ENCODE assay signal across 9 mouse cellular contexts in the genomic region with DNA sequence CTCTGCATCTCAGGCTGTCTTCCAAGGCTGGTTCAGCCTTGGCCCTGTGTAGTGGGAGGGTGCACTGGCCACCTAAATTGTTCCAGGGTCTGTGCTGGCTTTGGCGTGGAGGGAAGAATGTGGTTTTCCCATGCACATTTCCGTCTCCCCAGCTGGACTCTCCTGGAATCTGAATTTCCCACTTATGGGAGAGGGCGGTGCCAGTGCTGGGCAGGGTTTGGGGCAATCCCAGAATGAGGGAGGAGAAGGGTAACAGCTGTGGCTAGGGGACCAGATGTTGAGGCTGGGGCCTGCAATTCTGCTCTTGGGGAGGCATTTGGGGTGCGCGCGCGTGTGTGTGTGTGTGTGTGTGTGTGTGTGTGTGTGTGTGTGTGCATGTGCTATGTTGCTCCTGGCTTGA. TPM values are rescaled to one million over a fixed set of nuclear protein-coding genes. Genes with fewer than 3 reads are reported as not detected.
DNase-seq lines count a peak whose midpoint lies in the region; ATAC-seq and TF ChIP-seq lines count a peak whose summit lies in the region.
"Had no signal": no experiment of that assay in that cellular context is flagged by ENCODE, and none has a peak within 500 bp of the region (broad histone marks: within the 10 kb centered on the region; RNA-seq: fewer than 3 reads in every experiment).

No protein-coding gene starts in this region.

- WGBS in intestine, embryonic 14.5 days = 48% methylated on average over 7 of the region's 7 CpGs
- WGBS in midbrain, embryonic 12.5 days = 60% methylated on average over 7 of the region's 7 CpGs

- no peaks in the 10 kb centered on the region for H3K36me3 ChIP-seq in intestine, embryonic 14.5 days (ENCODE audit: control insufficient read depth, insufficient read depth, low read length)
- H3K36me3 ChIP-seq in midbrain, embryonic 12.5 days = no peaks in the 10 kb centered on the region

- H3K4me2 ChIP-seq in intestine, embryonic 14.5 days (ENCODE audit: low read length) = peak overlapping the region; percentile 100
- peak overlapping the region; percentile 100 for H3K4me2 ChIP-seq in midbrain, embryonic 12.5 days (replicated peaks)

- H3K4me3 ChIP-seq in embryonic fibroblast, embryonic 13.5 days (ENCODE audit: insufficient read depth, low read length) = peak overlapping the region; percentile 94
- H3K4me3 ChIP-seq in intestine, embryonic 14.5 days (ENCODE audit: low read depth, low read length) = no peak overlapping the region
- H3K4me3 ChIP-seq in midbrain, embryonic 12.5 days = peak overlapping the region; percentile 88

- no peaks in the 10 kb centered on the region for H3K9me3 ChIP-seq in intestine, embryonic 14.5 days (ENCODE audit: control insufficient read depth, low read length)
- no peaks in the 10 kb centered on the region for H3K9me3 ChIP-seq in midbrain, embryonic 12.5 days

- peaks cover 35% of the 10 kb centered on the region for H3K4me1 ChIP-seq in embryonic fibroblast, embryonic 13.5 days (ENCODE audit: control insufficient read depth, insufficient read depth, low read length)
- peaks cover 73% of the 10 kb centered on the region for H3K4me1 ChIP-seq in intestine, embryonic 14.5 days (replicated peaks; ENCODE audit: control insufficient read depth, insufficient read depth, low read length)
- peaks cover 85% of the 10 kb centered on the region for H3K4me1 ChIP-seq in midbrain, embryonic 12.5 days

- peak; percentile 37 for DNase-seq in gastrocnemius, postnatal 10 days
- no peak for DNase-seq in gastrocnemius, adult 18-20 months (ENCODE audit: low spot score)
- no peak for DNase-seq in intestine, embryonic 14.5 days (ENCODE audit: low spot score)
- DNase-seq in cerebellum, adult 18-20 months = no peak
- no peak for DNase-seq in right cerebral cortex, postnatal 4 days
- DNase-seq in cerebellum, adult 9-10 months = no peak

- TF ChIP-seq CTCF in embryonic fibroblast, embryonic 13.5 days (IDR thresholded peaks at IDR 0.05; ENCODE audit: borderline replicate concordance, insufficient read depth, low read length) = no peak

- peak overlapping the region; percentile 94 for H3K27ac ChIP-seq in embryonic fibroblast, embryonic 13.5 days (ENCODE audit: insufficient read depth, low read length)
- H3K27ac ChIP-seq in intestine, embryonic 14.5 days (ENCODE audit: low read depth) = peak overlapping the region; percentile 44; the same call in 1 of the 2 replicates
- H3K27ac ChIP-seq in midbrain, embryonic 12.5 days (replicated peaks) = peak overlapping the region; percentile 97
- H3K27ac ChIP-seq: macrophage had no signal

- H3K27me3 ChIP-seq in intestine, embryonic 14.5 days (replicated peaks; ENCODE audit: control insufficient read depth, insufficient read depth, low read length) = no peaks in the 10 kb centered on the region
- no peaks in the 10 kb centered on the region for H3K27me3 ChIP-seq in midbrain, embryonic 12.5 days

- ATAC-seq in intestine, embryonic 14.5 days (replicated peaks; ENCODE audit: low FRiP score, low TSS enrichment, low read depth) = no peak
- no peak for ATAC-seq in midbrain, embryonic 12.5 days (ENCODE audit: low FRiP score, low read depth)

- H3K9ac ChIP-seq in intestine, embryonic 14.5 days (ENCODE audit: low read length) = no peak overlapping the region
- peak overlapping the region; percentile 99; the same call in 1 of the 2 replicates for H3K9ac ChIP-seq in midbrain, embryonic 12.5 days (replicated peaks)

- TF ChIP-seq POLR2A in embryonic fibroblast, embryonic 13.5 days (IDR thresholded peaks at IDR 0.05; ENCODE audit: low read depth, low read length) = 0 out of 2 replicates have a peak, but pooled peaks have one; percentile 27

RNA-seq across cellular contexts. Expression of a gene that starts 2.8 kb away (rescaled TPM):
- 10 to 100 TPM; 22.2 to 32.3 TPM for total RNA-seq in gastrocnemius, postnatal 10 days (2021)
- 1 to 10 TPM; 4.0 to 7.3 TPM for total RNA-seq in gastrocnemius, adult 18-20 months (2021)
- 52.2 and 64.0 TPM in 2 replicates for polyA plus RNA-seq in embryonic fibroblast, embryonic 13.5 days (2011; ENCODE audit: insufficient read length, low read depth, missing spikeins)
- 29.0 and 31.0 TPM in 2 replicates for polyA plus RNA-seq in intestine, embryonic 14.5 days (2014; fragmentation: Nextera tagmentation; extraction: Ambion mirVana)
- polyA plus RNA-seq in midbrain, embryonic 12.5 days (2016; fragmentation: Nextera tagmentation; extraction: Ambion mirVana) = 28.2 and 35.6 TPM in 2 replicates

RNA-seq across cellular contexts. Expression of a gene that starts 27.5 kb away (rescaled TPM):
- total RNA-seq in gastrocnemius, postnatal 10 days (2021) = 10 to 100 TPM; 79.3 to 82.7 TPM
- 100 to 1,000 TPM; 108 to 113 TPM for total RNA-seq in gastrocnemius, adult 18-20 months (2021)
- 30.5 and 33.1 TPM in 2 replicates for polyA plus RNA-seq in embryonic fibroblast, embryonic 13.5 days (2011; ENCODE audit: insufficient read length, low read depth, missing spikeins)
- polyA plus RNA-seq in intestine, embryonic 14.5 days (2014; fragmentation: Nextera tagmentation; extraction: Ambion mirVana) = 80.5 and 85.9 TPM in 2 replicates
- polyA plus RNA-seq in midbrain, embryonic 12.5 days (2016; fragmentation: Nextera tagmentation; extraction: Ambion mirVana) = 112 and 123 TPM in 2 replicates

RNA-seq across cellular contexts. Expression of a gene that starts 37.6 kb away (rescaled TPM):
- total RNA-seq in gastrocnemius, postnatal 10 days (2021) = 1 to 10 TPM; 6.6 to 6.9 TPM
- 1 to 10 TPM; 2.7 to 2.9 TPM for total RNA-seq in gastrocnemius, adult 18-20 months (2021)
- 3.4 and 6.9 TPM in 2 replicates for polyA plus RNA-seq in embryonic fibroblast, embryonic 13.5 days (2011; ENCODE audit: insufficient read length, low read depth, missing spikeins)
- polyA plus RNA-seq in intestine, embryonic 14.5 days (2014; fragmentation: Nextera tagmentation; extraction: Ambion mirVana) = 27.6 and 30.0 TPM in 2 replicates
- polyA plus RNA-seq in midbrain, embryonic 12.5 days (2016; fragmentation: Nextera tagmentation; extraction: Ambion mirVana) = 17.8 and 19.2 TPM in 2 replicates

RNA-seq across cellular contexts. Expression of a gene that starts 42.4 kb away (rescaled TPM):
- 10 to 100 TPM in 1 of 2 experiments, 1 to 10 TPM in 1; 9.7 to 13.0 TPM for total RNA-seq in gastrocnemius, postnatal 10 days (2021)
- total RNA-seq in gastrocnemius, adult 18-20 months (2021) = 1 to 10 TPM; 4.1 to 5.0 TPM
- 72.1 and 79.5 TPM in 2 replicates for polyA plus RNA-seq in embryonic fibroblast, embryonic 13.5 days (2011; ENCODE audit: insufficient read length, low read depth, missing spikeins)
- 15.9 and 17.1 TPM in 2 replicates for polyA plus RNA-seq in intestine, embryonic 14.5 days (2014; fragmentation: Nextera tagmentation; extraction: Ambion mirVana)
- polyA plus RNA-seq in midbrain, embryonic 12.5 days (2016; fragmentation: Nextera tagmentation; extraction: Ambion mirVana) = 7.7 and 11.1 TPM in 2 replicates

RNA-seq across cellular contexts. Expression of a gene that starts 42.5 kb away (rescaled TPM):
- 10 to 100 TPM; 71.4 to 87.2 TPM for total RNA-seq in gastrocnemius, postnatal 10 days (2021)
- total RNA-seq in gastrocnemius, adult 18-20 months (2021) = 100 to 1,000 TPM in 1 of 2 experiments, 10 to 100 TPM in 1; 91.1 to 101 TPM
- polyA plus RNA-seq in embryonic fibroblast, embryonic 13.5 days (2011; ENCODE audit: insufficient read length, low read depth, missing spikeins) = 39.7 and 47.6 TPM in 2 replicates
- 71.6 and 75.3 TPM in 2 replicates for polyA plus RNA-seq in intestine, embryonic 14.5 days (2014; fragmentation: Nextera tagmentation; extraction: Ambion mirVana)
- 55.9 and 58.5 TPM in 2 replicates for polyA plus RNA-seq in midbrain, embryonic 12.5 days (2016; fragmentation: Nextera tagmentation; extraction: Ambion mirVana)

Comparison
In these comparisons a context has a peak if more than half of its experiments do, and no peak if none do; other contexts are left out.
1. H3K27ac ChIP-seq: peak in every context shown above with its lines; median percentile 97 in midbrain, embryonic 12.5 days; 94 in embryonic fibroblast, embryonic 13.5 days; 44 in intestine, embryonic 14.5 days.